Mouse (Mus musculus): ENCODE results near the gene Gm9376. TPM values are rescaled to one million over a fixed set of nuclear protein-coding genes. Genes with fewer than 3 reads are reported as not detected.

Gene Gm9376
- polyA plus RNA-seq (2012; rRNA removed), result not detected in 2 replicates

GRCm38 (mm10) chr14:118266660-118267059 lies at the start of gene Gm9376:
Gene Gm9376, plus strand, starts transcription at chr14:118266960.

GRCm38 (mm10) chr14:118236886-118237289 lies 29.9 kb upstream of the Gm9376 start, which contains the start of gene Sox21:
Gene Sox21, minus strand, starts transcription at chr14:118237030.

Other genes with a start within 250 kb of the Gm9376 start
- gene Dct, start 214.7 kb upstream of the Gm9376 start, polyA plus RNA-seq (2012; rRNA removed), result 0.04 TPM in 1 of 2 replicates, not detected in the other
- 2.0 and 2.8 TPM in 2 replicates for gene Tgds, start 134.2 kb upstream of the Gm9376 start, polyA plus RNA-seq (2012; rRNA removed)
- gene Gpr180, start 129.8 kb upstream of the Gm9376 start, polyA plus RNA-seq (2012; rRNA removed), result 16.4 and 18.3 TPM in 2 replicates
- 25.4 and 37.6 TPM in 2 replicates for gene Sox21, start 29.9 kb upstream of the Gm9376 start, polyA plus RNA-seq (2012; rRNA removed)

Measured in stomach, adult 2 months (tissue).